Mouse (Mus musculus) cortical plate, adult 2 months (tissue): ENCODE measurements around the gene Plekhn1.

Experiments used
- CTCF ChIP-seq: fragments of 200-500 bp; IDR thresholded peaks from 2 replicates; pipeline ENCODE4 v1.5.1; 2011; ENCODE audit warnings: mild to moderate bottlenecking, control low read depth, low read length; ENCODE audit not compliant: insufficient read depth; ENCODE audit errors: extremely low read depth
- POLR2A ChIP-seq: fragments of 200-500 bp; IDR thresholded peaks from 2 replicates; pipeline ENCODE4 v1.6.1; 2011; ENCODE audit warnings: mild to moderate bottlenecking, low read length, control low read depth; ENCODE audit not compliant: insufficient read depth; ENCODE audit errors: extremely low read depth

DNA sequence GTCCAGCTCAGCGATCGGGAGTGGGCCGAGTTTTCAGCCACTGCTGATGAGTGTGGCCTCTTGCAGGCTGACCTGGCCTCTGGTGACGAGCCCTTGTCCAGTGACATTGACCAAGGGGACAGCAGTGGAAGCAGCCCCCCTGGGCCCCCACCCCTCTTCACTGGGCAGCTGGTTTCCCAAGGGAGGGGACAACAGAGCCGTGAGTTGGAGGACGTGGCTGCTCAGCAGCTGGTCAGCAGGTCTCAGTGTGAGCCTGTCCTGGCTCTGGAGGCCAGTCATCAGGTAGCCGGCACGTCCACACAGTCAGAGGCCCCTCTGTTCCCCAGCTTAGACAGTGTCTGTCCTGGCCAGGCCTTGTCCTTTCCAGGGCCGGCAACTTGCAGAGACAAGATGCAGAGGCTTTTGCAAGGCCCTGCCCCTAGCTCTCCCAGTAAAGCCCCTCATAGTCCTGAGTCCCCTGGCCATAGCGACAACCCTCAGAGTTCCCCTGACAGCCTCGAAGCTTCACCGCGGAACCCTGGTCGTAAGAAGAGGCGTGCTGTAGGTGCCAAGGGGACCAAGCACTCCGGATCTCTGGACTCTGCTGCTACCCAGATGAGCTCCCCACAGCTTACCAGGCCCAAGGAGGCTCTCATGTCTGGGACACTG, 17.5 kb downstream of the Plekhn1 start:
- TF ChIP-seq CTCF (no peak), POLR2A (no peak)
